Mouse (Mus musculus) embryo, embryonic 9.5 days (tissue): ENCODE measurements around the gene 4921511M17Rik.
"Not testable (repeated sequence)": the region's sequence is repeated elsewhere in the genome, so short reads cannot be mapped to it uniquely, and the experiment has no call there.

ENCODE experiments used
- DNase-seq: peaks from one replicate; pipeline ENCODE4 v3.0.0-alpha.2; 2017; ENCODE audit errors: extremely low spot score

The 4921511M17Rik gene

GRCm38 (mm10) chrX:154033727-154034126 lies at the start of gene 4921511M17Rik:
TSS of gene 4921511M17Rik (minus strand) at chrX:154033827.
- DNase-seq: not testable (repeated sequence)

GRCm38 (mm10) chrX:154054939-154055338 lies 21.3 kb upstream of the 4921511M17Rik start, which contains the start of gene Gm10057:
TSS of gene Gm10057 (minus strand) at chrX:154055039.
- not testable (repeated sequence) for DNase-seq

- DNase-seq: not testable (repeated sequence)
These were observed 21.1 kb downstream of the 4921511M17Rik start, which contains the start of gene Samt1 for GRCm38 (mm10) chrX:154012540-154012939. TSS of gene Samt1 (minus strand) at chrX:154012640.

- DNase-seq: not testable (repeated sequence)
These were observed 56.7 kb downstream of the 4921511M17Rik start for GRCm38 (mm10) chrX:153976914-153977313.

- DNase-seq: not testable (repeated sequence)
These were observed 57.2 kb downstream of the 4921511M17Rik start for GRCm38 (mm10) chrX:153976467-153976866.

GRCm38 (mm10) chrX:153974450-153974849 lies 59.2 kb downstream of the 4921511M17Rik start:
- no peak for DNase-seq
